Mouse (Mus musculus) neural tube, embryonic 15.5 days (tissue): Measurements from ENCODE around the gene Pitpnc1. TPM values are rescaled to one million over a fixed set of nuclear protein-coding genes. Genes with fewer than 3 reads are reported as not detected.

Experiments used
- ATAC-seq: fragments of 200-750 bp; cut with Nextera tagmentation; 2 replicates; pipeline ENCODE4 v1.8.0; 2017; ENCODE audit warnings: mild to moderate bottlenecking, moderate TSS enrichment, moderate library complexity; ENCODE audit not compliant: low FRiP score
- H3K27ac ChIP-seq: fragments of 300-500 bp; sonication (generic); replicated peaks from 2 replicates; pipeline ENCODE4 v1.5.1; 2015; ENCODE audit warnings: mild to moderate bottlenecking, inconsistent platforms
- H3K27me3 ChIP-seq: fragments of 300-500 bp; sonication (generic); replicated peaks from 2 replicates; pipeline ENCODE4 v1.6.1; 2015; ENCODE audit warnings: inconsistent platforms
- H3K36me3 ChIP-seq: fragments of 300-500 bp; sonication (generic); 2 replicates; pipeline ENCODE4 v1.6.1; 2015; ENCODE audit warnings: inconsistent platforms
- H3K4me1 ChIP-seq: fragments of 300-500 bp; sonication (generic); 2 replicates; pipeline ENCODE4 v1.6.1; 2015; ENCODE audit warnings: inconsistent platforms
- H3K4me2 ChIP-seq: fragments of 300-500 bp; sonication (generic); 2 replicates; pipeline ENCODE4 v1.6.1; 2015; ENCODE audit warnings: inconsistent platforms, mild to moderate bottlenecking, moderate library complexity
- H3K4me3 ChIP-seq: fragments of 300-500 bp; sonication (generic); replicated peaks from 2 replicates; pipeline ENCODE4 v1.5.1; 2015; ENCODE audit warnings: mild to moderate bottlenecking, inconsistent platforms
- H3K9ac ChIP-seq: fragments of 300-500 bp; sonication (generic); replicated peaks from 2 replicates; pipeline ENCODE4 v1.6.1; 2015; ENCODE audit warnings: mild to moderate bottlenecking, inconsistent platforms
- H3K9me3 ChIP-seq: fragments of 300-500 bp; sonication (generic); replicated peaks from 2 replicates; pipeline ENCODE4 v1.6.1; 2016; ENCODE audit warnings: inconsistent platforms
- WGBS: fragments of 180-500 bp; shearing (Covaris S2); methylation state at CpG from one replicate; pipeline ENCODE4 v1.1.7; 2015; ENCODE audit warnings: mixed read lengths; 5-methylcytosine and 5-hydroxymethylcytosine counted together
- polyA plus RNA-seq: library from polyadenylated mRNA; unstranded; fragments of >200 nt; fragmentation: Nextera tagmentation; extraction: Ambion mirVana; gene quantifications from 2 replicates; pipeline ENCODE4 v1.2.1, GENCODE M21; 2015

Pitpnc1 gene
- polyA plus RNA-seq, 1 experiment from 2014 or later = 45.0 TPM

DNA sequence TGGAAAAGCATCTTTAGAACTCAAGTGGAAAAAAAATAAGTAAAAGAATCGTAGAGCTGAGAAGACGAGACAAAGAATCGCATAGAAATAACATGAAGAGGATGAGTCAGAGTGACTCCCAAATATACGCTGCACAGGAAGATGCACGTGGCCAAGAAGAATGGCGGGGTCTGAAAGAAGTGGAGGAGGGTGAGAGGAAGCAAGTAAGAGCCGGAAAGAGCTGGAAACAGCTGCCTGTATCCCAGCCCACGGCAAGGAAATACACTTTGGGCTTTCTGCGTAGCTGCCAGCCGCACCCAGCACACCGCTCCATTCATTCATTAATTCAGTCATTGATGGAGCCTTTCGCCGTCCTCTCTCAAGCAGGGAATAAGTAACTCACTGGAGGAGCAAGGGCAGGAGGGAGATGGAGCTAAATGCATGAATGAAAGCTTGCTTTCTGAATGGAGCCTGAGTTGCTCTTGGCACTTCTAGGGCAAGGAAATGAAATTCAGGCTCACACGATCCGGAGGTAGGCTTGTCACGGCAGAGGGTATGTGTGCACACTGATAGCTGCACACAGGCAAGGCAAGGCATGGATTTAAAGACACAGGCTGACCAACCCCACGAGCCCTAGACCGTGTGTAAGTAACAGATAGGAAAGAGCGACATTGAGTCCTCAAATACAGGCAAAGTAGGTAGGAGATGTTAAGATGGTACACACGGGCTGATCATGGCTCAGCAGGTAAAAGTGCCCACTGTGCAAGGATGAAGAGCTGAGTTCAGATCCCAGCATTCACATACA, 160.0 kb downstream of the Pitpnc1 start:
- H3K36me3 ChIP-seq = 0 out of 2 replicates have a peak, but pooled peaks cover 4% of the 10 kb centered on the region

DNA sequence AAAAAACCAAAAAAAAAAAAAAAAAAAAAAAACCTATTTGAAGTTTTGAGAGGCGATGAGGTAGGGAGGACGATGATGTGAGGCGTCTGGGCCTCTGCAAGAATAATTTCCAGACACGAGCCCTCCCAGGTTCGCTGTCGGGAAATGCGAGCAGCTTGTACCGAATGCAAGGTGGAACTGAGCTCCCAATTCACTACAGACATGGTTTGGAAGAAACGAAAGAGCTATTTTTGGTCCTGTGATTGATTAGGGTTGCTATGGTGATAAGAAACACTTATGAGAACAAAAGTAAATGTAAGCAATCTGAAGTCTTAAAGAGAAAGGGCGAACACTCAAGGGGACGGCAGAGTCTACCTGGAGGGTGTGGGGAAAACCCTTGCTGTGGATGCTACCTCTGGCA, 164.3 kb downstream of the Pitpnc1 start:
- no peak for ATAC-seq
- Histone ChIP-seq H3K27me3 (no peaks in the 10 kb centered on the region), H3K4me3 (no peak overlapping the region), H3K27ac (no peak overlapping the region), H3K4me1 (no peaks in the 10 kb centered on the region; the same call in 1 of the 2 replicates), H3K4me2 (no peak overlapping the region), H3K36me3 (0 out of 2 replicates have a peak, but pooled peaks cover 4% of the 10 kb centered on the region), H3K9me3 (no peaks in the 10 kb centered on the region), H3K9ac (no peak overlapping the region)
- WGBS = 72% methylated on average over 11 of the region's 11 CpGs

More for the DNA sequence above, 160.0 kb downstream of the Pitpnc1 start:
- Histone ChIP-seq H3K9me3 (no peaks in the 10 kb centered on the region), H3K4me3 (no peak overlapping the region), H3K27ac (peak overlapping the region; percentile 41; the same call in 1 of the 2 replicates), H3K9ac (no peak overlapping the region), H3K4me2 (0 out of 2 replicates have a peak overlapping the region, but pooled peaks have one; percentile 1), H3K4me1 (no peaks in the 10 kb centered on the region; the same call in 1 of the 2 replicates), H3K27me3 (no peaks in the 10 kb centered on the region)
- ATAC-seq = no peak
- 79% methylated on average over 20 of the region's 20 CpGs for WGBS

- H3K27me3 ChIP-seq = no peaks in the 10 kb centered on the region
Observed at GRCm38 (mm10) chr11:107302141-107302540, 168.4 kb downstream of the Pitpnc1 start.

GRCm38 (mm10) chr11:107300235-107300634, 170.3 kb downstream of the Pitpnc1 start:
- Histone ChIP-seq H3K9me3 (no peaks in the 10 kb centered on the region; the same call in 1 of the 2 replicates), H3K36me3 (0 out of 2 replicates have a peak, but pooled peaks cover under 1% of the 10 kb centered on the region), H3K27me3 (no peaks in the 10 kb centered on the region), H3K4me2 (no peak overlapping the region), H3K27ac (no peak overlapping the region), H3K4me3 (no peak overlapping the region), H3K9ac (no peak overlapping the region), H3K4me1 (no peaks in the 10 kb centered on the region)
- ATAC-seq = no peak

More at GRCm38 (mm10) chr11:107302141-107302540, 168.4 kb downstream of the Pitpnc1 start:
- Histone ChIP-seq H3K27ac (no peak overlapping the region), H3K9me3 (no peaks in the 10 kb centered on the region; the same call in 1 of the 2 replicates), H3K9ac (no peak overlapping the region), H3K36me3 (0 out of 2 replicates have a peak, but pooled peaks cover 2% of the 10 kb centered on the region), H3K4me3 (no peak overlapping the region), H3K4me1 (no peaks in the 10 kb centered on the region), H3K4me2 (no peak overlapping the region)
- ATAC-seq = no peak
- WGBS = 97% methylated on average over 4 of the region's 4 CpGs

GRCm38 (mm10) chr11:107299511-107300120, 170.9 kb downstream of the Pitpnc1 start:
- no peak overlapping the region for H3K4me3 ChIP-seq
- 0 out of 2 replicates have a peak, but pooled peaks cover 3% of the 10 kb centered on the region for H3K36me3 ChIP-seq
- H3K4me1 ChIP-seq = no peaks in the 10 kb centered on the region
- no peaks in the 10 kb centered on the region for H3K27me3 ChIP-seq
- no peak for ATAC-seq
- WGBS = 94% methylated on average over 9 of the region's 9 CpGs
- no peaks in the 10 kb centered on the region; the same call in 1 of the 2 replicates for H3K9me3 ChIP-seq
- H3K9ac ChIP-seq = no peak overlapping the region
- H3K4me2 ChIP-seq = no peak overlapping the region
- H3K27ac ChIP-seq = no peak overlapping the region

DNA sequence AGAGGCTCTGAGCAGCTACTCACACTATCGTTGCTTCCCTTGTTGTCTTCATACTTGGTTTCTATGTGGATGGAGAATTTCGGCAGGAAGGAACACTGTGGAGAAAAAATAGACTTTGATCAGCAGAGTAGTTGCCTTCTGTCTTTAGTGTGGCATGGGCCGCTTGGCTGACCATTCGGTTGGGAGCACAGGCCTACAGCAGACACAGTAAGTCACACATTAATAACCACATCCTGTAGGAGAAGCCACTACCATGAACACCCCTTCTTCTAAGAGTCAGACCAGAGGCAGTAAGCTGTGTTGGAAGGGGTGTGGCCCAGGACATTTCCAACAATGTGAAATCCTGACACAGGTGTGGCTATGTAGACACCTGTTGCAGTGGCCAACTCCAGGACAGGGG, 174.3 kb downstream of the Pitpnc1 start:
- no peak overlapping the region for H3K9ac ChIP-seq
- no peaks in the 10 kb centered on the region; the same call in 1 of the 2 replicates for H3K9me3 ChIP-seq
- H3K4me2 ChIP-seq = no peak overlapping the region
- H3K27me3 ChIP-seq = no peaks in the 10 kb centered on the region
- 0 out of 2 replicates have a peak, but pooled peaks cover 3% of the 10 kb centered on the region for H3K36me3 ChIP-seq
- no peak overlapping the region for H3K27ac ChIP-seq
- 88% methylated on average over 4 of the region's 4 CpGs for WGBS
- ATAC-seq = no peak
- H3K4me3 ChIP-seq = no peak overlapping the region
- H3K4me1 ChIP-seq = 0 out of 2 replicates have a peak, but pooled peaks cover 6% of the 10 kb centered on the region

- 0 out of 2 replicates have a peak, but pooled peaks cover 6% of the 10 kb centered on the region for H3K4me1 ChIP-seq
- H3K27me3 ChIP-seq = no peaks in the 10 kb centered on the region
- 50% methylated on average over 13 of the region's 13 CpGs for WGBS
- no peak for ATAC-seq
- no peak overlapping the region for H3K4me2 ChIP-seq
- no peak overlapping the region for H3K9ac ChIP-seq
- 0 out of 2 replicates have a peak, but pooled peaks cover 3% of the 10 kb centered on the region for H3K36me3 ChIP-seq
- H3K9me3 ChIP-seq = no peaks in the 10 kb centered on the region
- H3K27ac ChIP-seq = no peak overlapping the region; the same call in 1 of the 2 replicates
- H3K4me3 ChIP-seq = no peak overlapping the region
Observed at GRCm38 (mm10) chr11:107292036-107292435, 178.5 kb downstream of the Pitpnc1 start.

DNA sequence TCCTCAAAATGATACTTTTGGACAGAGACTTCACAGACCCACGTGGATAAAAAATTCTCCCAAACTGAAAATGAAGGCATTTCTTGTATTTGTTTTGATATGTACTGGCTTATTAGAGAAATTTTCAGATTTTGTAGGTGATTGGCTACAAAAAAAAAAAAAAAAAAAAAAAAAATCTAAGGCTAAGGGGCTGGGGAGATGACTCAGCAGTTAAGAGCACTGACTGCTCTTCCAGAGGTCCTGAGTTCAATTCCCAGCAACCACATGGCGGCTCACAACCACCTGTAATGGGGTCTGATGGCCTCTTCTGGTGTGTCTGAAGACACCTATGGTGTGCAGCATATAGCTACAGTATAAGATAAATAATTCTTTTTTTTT, 182.3 kb downstream of the Pitpnc1 start:
- H3K4me3 ChIP-seq = no peak overlapping the region
- H3K36me3 ChIP-seq = no peaks in the 10 kb centered on the region
- no peak overlapping the region for H3K4me2 ChIP-seq
- no peak overlapping the region for H3K9ac ChIP-seq
- H3K9me3 ChIP-seq = no peaks in the 10 kb centered on the region
- 98% methylated on average over 2 of the region's 2 CpGs for WGBS
- no peak overlapping the region for H3K27ac ChIP-seq
- no peak for ATAC-seq
- H3K27me3 ChIP-seq = no peaks in the 10 kb centered on the region
- 0 out of 2 replicates have a peak, but pooled peaks cover 6% of the 10 kb centered on the region for H3K4me1 ChIP-seq

- ATAC-seq = no peak
- Histone ChIP-seq H3K4me2 (no peak overlapping the region), H3K4me1 (0 out of 2 replicates have a peak, but pooled peaks cover 6% of the 10 kb centered on the region), H3K9ac (no peak overlapping the region), H3K4me3 (no peak overlapping the region), H3K27ac (no peak overlapping the region), H3K36me3 (no peaks in the 10 kb centered on the region), H3K27me3 (no peaks in the 10 kb centered on the region), H3K9me3 (no peaks in the 10 kb centered on the region)
- WGBS = 90% methylated on average over 11 of the region's 11 CpGs
Observed at GRCm38 (mm10) chr11:107287215-107288185, 183.0 kb downstream of the Pitpnc1 start.

- Histone ChIP-seq H3K4me1 (no peaks in the 10 kb centered on the region), H3K4me3 (no peak overlapping the region), H3K27ac (no peak overlapping the region), H3K27me3 (no peaks in the 10 kb centered on the region), H3K36me3 (no peaks in the 10 kb centered on the region), H3K4me2 (no peak overlapping the region), H3K9me3 (no peaks in the 10 kb centered on the region), H3K9ac (no peak overlapping the region)
- WGBS = 73% methylated on average over 7 of the region's 7 CpGs
- ATAC-seq = no peak
Observed at GRCm38 (mm10) chr11:107285731-107286130, 184.8 kb downstream of the Pitpnc1 start.

- Histone ChIP-seq H3K9me3 (no peaks in the 10 kb centered on the region), H3K27ac (no peak overlapping the region), H3K4me3 (no peak overlapping the region), H3K9ac (no peak overlapping the region), H3K4me1 (no peaks in the 10 kb centered on the region), H3K4me2 (no peak overlapping the region), H3K27me3 (no peaks in the 10 kb centered on the region), H3K36me3 (no peaks in the 10 kb centered on the region)
- WGBS = 95% methylated on average over 3 of the region's 3 CpGs
- no peak for ATAC-seq
Observed at GRCm38 (mm10) chr11:107283632-107284031, 186.9 kb downstream of the Pitpnc1 start.
